Mouse (Mus musculus): ENCODE measurements around the gene Ccdc65. TPM values are rescaled to one million over a fixed set of nuclear protein-coding genes. Genes with fewer than 3 reads are reported as not detected.

The Ccdc65 gene
- polyA plus RNA-seq, 1 experiment from 2014 or later = 0.57 TPM

DNA sequence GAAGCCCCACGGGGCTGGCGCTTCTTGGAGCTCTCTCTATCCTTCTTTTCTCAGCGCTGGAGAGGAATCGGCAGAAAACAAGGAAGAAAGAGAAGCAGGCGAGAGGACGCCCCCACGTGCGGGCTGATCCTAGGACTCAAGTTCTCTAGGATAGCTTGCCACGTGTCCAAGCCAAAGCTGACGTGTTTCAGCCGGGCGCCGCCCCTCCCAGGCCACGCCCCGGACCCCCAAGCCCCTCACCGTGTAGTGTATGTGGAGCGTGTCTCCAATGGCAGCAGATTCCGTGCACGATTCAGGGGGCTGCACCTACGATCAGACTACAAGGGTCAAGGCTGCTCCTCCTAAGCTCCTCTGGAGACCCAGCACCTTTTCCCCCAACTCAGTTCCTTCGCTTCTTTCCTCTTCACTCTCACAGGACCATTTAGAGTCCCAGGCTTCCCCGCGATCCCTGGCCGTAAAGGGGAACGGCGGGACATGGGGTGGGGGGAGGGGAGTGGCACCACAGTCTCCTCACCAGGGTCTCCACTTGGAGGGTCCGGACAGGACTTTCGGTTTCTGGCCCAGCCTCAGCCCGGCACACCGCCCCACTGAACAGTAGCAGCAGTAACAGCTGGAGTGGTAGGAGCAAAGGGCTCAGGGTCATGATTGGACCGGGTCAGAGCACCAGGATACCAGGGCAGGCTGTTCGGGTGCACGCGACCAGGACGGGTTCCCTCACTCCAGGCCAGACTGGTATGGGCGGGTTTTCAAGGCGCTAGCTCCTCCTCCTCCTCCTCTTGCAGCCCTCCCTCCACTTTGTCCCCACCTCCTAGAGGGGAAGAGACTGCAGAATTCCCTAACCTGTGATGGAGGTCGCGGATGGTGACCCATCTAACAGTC is 19.7 kb downstream of the Ccdc65 start, which contains the start of gene Fkbp11:
TSS of gene Fkbp11 (minus strand) at position 756 of the 879 bp plus-strand sequence.
- DNase-seq (ENCODE audit: low spot score) (peak; percentile 78), ATAC-seq (replicated peaks; ENCODE audit: low FRiP score, low TSS enrichment, low read depth) (peak; percentile 78)
- Histone ChIP-seq H3K27me3 (replicated peaks; ENCODE audit: control insufficient read depth, insufficient read depth, low read length) (0 out of 2 replicates have a peak, but pooled peaks cover 8% of the 10 kb centered on the region), H3K4me3 (ENCODE audit: low read depth, low read length) (peak within 1 kb of the TSS; percentile 62), H3K4me2 (ENCODE audit: low read length) (peak within 1 kb of the TSS; percentile 83), H3K27ac (ENCODE audit: low read depth) (no peak within 1 kb of the TSS), H3K4me1 (replicated peaks; ENCODE audit: control insufficient read depth, insufficient read depth, low read length) (peaks cover 15% of the 10 kb centered on the region), H3K9ac (ENCODE audit: low read length) (peak within 1 kb of the TSS; percentile 53), H3K9me3 (ENCODE audit: control insufficient read depth, low read length) (no peaks in the 10 kb centered on the region), H3K36me3 (ENCODE audit: control insufficient read depth, insufficient read depth, low read length) (no peaks in the 10 kb centered on the region)
- under 1% methylated on average over 39 of the region's 39 CpGs for WGBS

DNA sequence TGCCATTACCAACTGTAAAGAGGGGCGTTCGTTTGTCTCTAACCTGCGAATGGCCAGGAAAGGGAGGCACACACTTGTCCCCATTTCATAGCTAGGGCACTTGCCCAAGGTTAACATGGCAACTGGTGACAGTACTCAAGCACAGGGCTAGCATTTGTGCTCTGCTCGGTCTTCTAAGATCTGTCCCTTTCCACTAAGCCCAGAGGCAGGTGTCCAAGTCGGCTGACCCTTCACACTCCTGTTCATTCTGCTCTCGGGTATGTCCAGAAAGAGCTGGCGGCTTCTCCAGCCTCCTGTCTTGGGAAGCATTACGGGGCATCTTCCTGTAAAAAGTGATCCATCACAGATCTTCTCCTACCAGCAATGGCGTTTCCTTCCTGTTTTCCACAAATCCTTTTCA is 20.4 kb downstream of the Ccdc65 start:
- Histone ChIP-seq H3K9ac (ENCODE audit: low read length) (no peak overlapping the region), H3K4me2 (ENCODE audit: low read length) (peak overlapping the region; percentile 83), H3K27me3 (replicated peaks; ENCODE audit: control insufficient read depth, insufficient read depth, low read length) (0 out of 2 replicates have a peak, but pooled peaks cover 6% of the 10 kb centered on the region), H3K9me3 (ENCODE audit: control insufficient read depth, low read length) (no peaks in the 10 kb centered on the region), H3K4me3 (ENCODE audit: low read depth, low read length) (0 out of 2 replicates have a peak overlapping the region, but pooled peaks have one; percentile 62), H3K27ac (ENCODE audit: low read depth) (no peak overlapping the region), H3K4me1 (replicated peaks; ENCODE audit: control insufficient read depth, insufficient read depth, low read length) (peaks cover 15% of the 10 kb centered on the region), H3K36me3 (ENCODE audit: control insufficient read depth, insufficient read depth, low read length) (no peaks in the 10 kb centered on the region)
- 25% methylated on average over 9 of the region's 9 CpGs for WGBS
- no peak for ATAC-seq (replicated peaks; ENCODE audit: low FRiP score, low TSS enrichment, low read depth)
- no peak for DNase-seq (ENCODE audit: low spot score)

DNA sequence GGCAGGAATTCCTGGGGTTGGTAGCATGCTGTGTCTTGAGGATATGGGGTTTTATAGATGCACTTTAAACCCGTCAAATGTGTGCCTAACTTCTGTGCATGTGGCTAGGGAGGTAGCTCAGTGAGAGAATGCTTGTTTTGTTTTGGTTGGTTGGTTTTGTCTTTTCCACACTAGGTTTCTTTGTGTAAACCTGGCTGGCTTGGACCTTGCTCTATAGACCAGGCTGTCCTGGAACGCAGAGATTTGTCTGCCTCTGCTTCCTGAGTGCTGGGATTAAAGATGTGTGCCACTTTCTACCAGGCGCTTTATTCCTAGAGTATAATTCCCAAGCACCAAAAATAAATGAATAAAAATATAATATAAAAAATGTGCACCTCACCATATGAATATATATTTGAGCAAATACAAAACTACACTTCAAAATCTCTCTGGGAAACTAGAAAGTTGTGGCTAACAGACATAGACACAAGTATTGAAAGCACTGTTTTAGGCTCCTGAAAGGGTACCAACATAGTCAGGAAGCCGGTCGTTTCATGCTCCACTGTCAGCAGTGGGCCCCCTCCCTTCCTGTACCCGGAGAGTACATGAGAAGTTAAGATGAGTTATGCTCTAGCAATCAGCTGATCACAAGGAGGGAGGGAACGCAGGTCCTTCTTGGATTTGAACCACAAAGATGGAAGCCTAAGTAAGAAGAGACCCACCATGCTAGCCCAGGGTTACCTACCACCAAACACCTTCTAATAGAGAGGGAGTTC is 22.0 kb downstream of the Ccdc65 start:
- no peak for ATAC-seq (replicated peaks; ENCODE audit: low FRiP score, low TSS enrichment, low read depth)
- no peaks in the 10 kb centered on the region for H3K9me3 ChIP-seq (ENCODE audit: control insufficient read depth, low read length)

DNA sequence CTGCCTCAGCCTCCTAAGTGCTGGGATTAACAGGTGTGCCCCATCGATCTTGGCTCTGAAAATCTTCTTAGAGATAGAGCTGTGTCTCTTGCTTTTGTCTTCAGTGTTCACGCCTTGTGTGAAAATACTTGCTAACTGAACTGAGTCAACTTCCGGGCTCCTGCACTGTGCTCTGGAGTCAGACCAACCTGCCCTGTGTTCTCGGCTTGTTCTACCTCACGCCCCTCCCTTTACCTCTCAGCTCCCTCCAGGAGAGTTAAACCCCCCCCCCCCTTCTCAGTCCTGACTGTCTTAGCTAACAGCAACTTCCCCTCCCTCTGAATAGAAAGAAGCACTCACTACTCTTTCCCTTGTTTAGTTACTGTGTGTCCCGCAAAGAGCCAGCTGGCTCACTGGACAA is 22.8 kb downstream of the Ccdc65 start:
- WGBS = 80% methylated on average over 6 of the region's 6 CpGs
- no peak overlapping the region for H3K27ac ChIP-seq (ENCODE audit: low read depth)
- peaks cover 2% of the 10 kb centered on the region; the same call in 1 of the 2 replicates for H3K36me3 ChIP-seq (ENCODE audit: control insufficient read depth, insufficient read depth, low read length)
- H3K9me3 ChIP-seq (ENCODE audit: control insufficient read depth, low read length) = no peaks in the 10 kb centered on the region
- no peak overlapping the region for H3K4me3 ChIP-seq (ENCODE audit: low read depth, low read length)
- ATAC-seq (replicated peaks; ENCODE audit: low FRiP score, low TSS enrichment, low read depth) (no peak), DNase-seq (ENCODE audit: low spot score) (no peak)
- H3K9ac ChIP-seq (ENCODE audit: low read length) = no peak overlapping the region
- 0 out of 2 replicates have a peak, but pooled peaks cover 5% of the 10 kb centered on the region for H3K27me3 ChIP-seq (replicated peaks; ENCODE audit: control insufficient read depth, insufficient read depth, low read length)
- no peak overlapping the region for H3K4me2 ChIP-seq (ENCODE audit: low read length)
- peaks cover 15% of the 10 kb centered on the region for H3K4me1 ChIP-seq (replicated peaks; ENCODE audit: control insufficient read depth, insufficient read depth, low read length)

More for the DNA sequence above, 22.0 kb downstream of the Ccdc65 start:
- Histone ChIP-seq H3K36me3 (ENCODE audit: control insufficient read depth, insufficient read depth, low read length) (no peaks in the 10 kb centered on the region), H3K4me3 (ENCODE audit: low read depth, low read length) (no peak overlapping the region), H3K4me2 (ENCODE audit: low read length) (no peak overlapping the region), H3K9ac (ENCODE audit: low read length) (no peak overlapping the region), H3K4me1 (replicated peaks; ENCODE audit: control insufficient read depth, insufficient read depth, low read length) (peaks cover 15% of the 10 kb centered on the region), H3K27me3 (replicated peaks; ENCODE audit: control insufficient read depth, insufficient read depth, low read length) (0 out of 2 replicates have a peak, but pooled peaks cover 5% of the 10 kb centered on the region), H3K27ac (ENCODE audit: low read depth) (no peak overlapping the region)
- WGBS = 68% methylated on average over 7 of the region's 7 CpGs
- DNase-seq (ENCODE audit: low spot score) = no peak

DNA sequence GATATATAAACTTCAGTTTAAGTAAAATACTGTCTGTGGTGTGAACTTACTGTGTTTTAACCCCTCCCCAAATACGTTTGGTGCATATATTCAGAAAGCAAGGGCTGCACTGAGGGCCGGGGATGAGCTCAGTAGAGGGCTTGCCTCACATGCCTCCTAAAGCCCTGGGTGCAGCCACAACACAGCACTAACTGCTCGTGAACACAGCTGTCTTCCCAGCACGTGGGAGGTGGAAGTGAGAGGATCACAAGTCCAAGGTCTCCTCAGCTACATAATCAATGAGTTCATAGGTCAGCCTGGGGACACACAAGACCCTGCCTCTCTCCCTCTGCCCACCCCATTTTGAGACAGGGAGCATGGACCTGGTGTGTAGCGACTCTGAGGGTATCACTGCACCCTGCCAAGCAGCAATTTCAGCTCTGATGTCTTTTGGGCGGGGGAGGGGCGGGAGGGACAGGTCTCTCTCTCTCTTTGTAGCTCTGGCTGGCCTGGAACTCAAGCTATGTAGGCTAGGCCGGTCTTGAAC is 24.1 kb downstream of the Ccdc65 start:
- DNase-seq (ENCODE audit: low spot score) = no peak
- Histone ChIP-seq H3K4me1 (replicated peaks; ENCODE audit: control insufficient read depth, insufficient read depth, low read length) (peaks cover 10% of the 10 kb centered on the region; the same call in 1 of the 2 replicates), H3K9ac (ENCODE audit: low read length) (no peak overlapping the region), H3K4me3 (ENCODE audit: low read depth, low read length) (no peak overlapping the region), H3K9me3 (ENCODE audit: control insufficient read depth, low read length) (no peaks in the 10 kb centered on the region), H3K36me3 (ENCODE audit: control insufficient read depth, insufficient read depth, low read length) (peaks cover 14% of the 10 kb centered on the region), H3K4me2 (ENCODE audit: low read length) (no peak overlapping the region), H3K27me3 (replicated peaks; ENCODE audit: control insufficient read depth, insufficient read depth, low read length) (0 out of 2 replicates have a peak, but pooled peaks cover 5% of the 10 kb centered on the region), H3K27ac (ENCODE audit: low read depth) (no peak overlapping the region)
- 57% methylated on average over 8 of the region's 8 CpGs for WGBS
- no peak for ATAC-seq (replicated peaks; ENCODE audit: low FRiP score, low TSS enrichment, low read depth)

DNA sequence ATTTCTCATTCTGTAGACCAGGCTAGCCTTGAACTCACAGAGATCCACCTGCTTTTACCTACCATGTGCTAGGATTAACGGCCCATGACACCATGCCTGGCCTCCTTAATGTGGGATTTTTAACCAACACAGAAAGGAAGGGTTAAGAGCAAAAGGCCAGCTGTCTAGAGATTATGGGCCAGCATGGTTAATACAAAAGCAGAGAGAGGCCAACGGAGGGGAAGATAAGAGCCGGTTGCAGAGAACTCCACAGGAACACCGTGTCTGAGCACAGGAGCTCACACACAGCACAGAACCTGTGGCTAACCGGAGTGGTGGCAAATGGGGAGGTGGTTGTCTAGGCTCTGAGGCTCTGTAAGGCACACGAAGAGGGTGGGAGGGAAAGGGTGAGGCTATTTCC is 25.4 kb downstream of the Ccdc65 start:
- Histone ChIP-seq H3K27ac (ENCODE audit: low read depth) (no peak overlapping the region), H3K4me2 (ENCODE audit: low read length) (no peak overlapping the region), H3K36me3 (ENCODE audit: control insufficient read depth, insufficient read depth, low read length) (peaks cover 21% of the 10 kb centered on the region), H3K9me3 (ENCODE audit: control insufficient read depth, low read length) (no peaks in the 10 kb centered on the region), H3K27me3 (replicated peaks; ENCODE audit: control insufficient read depth, insufficient read depth, low read length) (0 out of 2 replicates have a peak, but pooled peaks cover 5% of the 10 kb centered on the region), H3K9ac (ENCODE audit: low read length) (no peak overlapping the region), H3K4me3 (ENCODE audit: low read depth, low read length) (no peak overlapping the region), H3K4me1 (replicated peaks; ENCODE audit: control insufficient read depth, insufficient read depth, low read length) (0 out of 2 replicates have a peak, but pooled peaks cover 6% of the 10 kb centered on the region)
- WGBS = 64% methylated on average over 6 of the region's 6 CpGs
- ATAC-seq (replicated peaks; ENCODE audit: low FRiP score, low TSS enrichment, low read depth) (no peak), DNase-seq (ENCODE audit: low spot score) (no peak)

DNA sequence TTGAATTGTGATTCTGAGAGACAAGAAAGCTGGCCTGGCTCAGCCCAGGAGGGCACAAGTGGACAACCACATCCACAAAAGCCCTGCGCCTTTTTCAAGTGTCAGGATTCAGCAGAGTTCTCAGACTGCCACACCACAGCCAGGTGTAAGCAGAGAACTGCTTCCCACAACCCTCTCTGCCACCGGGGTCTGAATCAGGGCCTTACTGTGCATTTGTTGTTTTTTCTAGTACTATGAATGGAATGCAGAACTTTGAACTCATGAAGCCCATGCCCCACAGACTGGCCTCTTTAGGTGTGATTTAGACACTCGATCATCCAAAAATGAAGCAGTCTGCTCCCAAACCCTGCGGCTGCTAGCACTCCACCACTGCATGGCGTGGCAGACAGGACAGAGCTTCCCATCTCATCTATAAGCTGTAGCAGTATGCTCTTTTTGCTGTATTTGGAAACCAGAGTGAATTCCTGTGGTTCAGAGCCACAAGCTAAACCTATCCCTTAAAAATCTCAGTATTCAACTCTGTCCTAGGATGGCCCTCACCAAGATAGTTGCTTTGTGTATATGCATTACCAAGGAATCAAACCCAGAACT is 26.1 kb downstream of the Ccdc65 start:
- H3K9me3 ChIP-seq (ENCODE audit: control insufficient read depth, low read length) = no peaks in the 10 kb centered on the region
- DNase-seq (ENCODE audit: low spot score) = no peak
- no peak overlapping the region for H3K4me2 ChIP-seq (ENCODE audit: low read length)
- H3K27me3 ChIP-seq (replicated peaks; ENCODE audit: control insufficient read depth, insufficient read depth, low read length) = 0 out of 2 replicates have a peak, but pooled peaks cover 3% of the 10 kb centered on the region
- H3K4me3 ChIP-seq (ENCODE audit: low read depth, low read length) = no peak overlapping the region
- H3K36me3 ChIP-seq (ENCODE audit: control insufficient read depth, insufficient read depth, low read length) = peaks cover 27% of the 10 kb centered on the region
- no peak overlapping the region for H3K27ac ChIP-seq (ENCODE audit: low read depth)
- no peak for ATAC-seq (replicated peaks; ENCODE audit: low FRiP score, low TSS enrichment, low read depth)
- WGBS = 72% methylated on average over 5 of the region's 5 CpGs
- no peak overlapping the region for H3K9ac ChIP-seq (ENCODE audit: low read length)
- H3K4me1 ChIP-seq (replicated peaks; ENCODE audit: control insufficient read depth, insufficient read depth, low read length) = 0 out of 2 replicates have a peak, but pooled peaks cover 4% of the 10 kb centered on the region

DNA sequence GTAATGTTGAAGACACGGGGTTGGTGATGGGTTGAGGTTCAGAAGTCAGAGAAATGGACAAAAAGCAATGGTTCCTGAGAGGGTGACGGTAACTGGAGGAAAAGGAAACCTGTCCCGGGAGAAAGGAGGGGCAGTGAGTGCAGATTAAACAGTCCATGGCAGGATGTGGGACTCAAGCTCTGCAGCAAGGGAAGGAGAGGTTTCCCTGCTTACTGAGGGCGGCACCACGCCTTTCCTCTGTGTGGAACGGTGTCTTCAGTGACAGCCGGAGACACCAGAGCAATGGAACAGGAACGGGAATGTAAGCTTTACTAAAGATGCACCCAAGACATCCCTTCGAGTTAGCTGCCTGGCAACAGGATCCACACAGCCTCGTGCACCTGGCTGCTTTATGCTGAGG is 28.5 kb downstream of the Ccdc65 start:
- peaks cover 52% of the 10 kb centered on the region for H3K36me3 ChIP-seq (ENCODE audit: control insufficient read depth, insufficient read depth, low read length)
- WGBS = 86% methylated on average over 10 of the region's 10 CpGs

More for the DNA sequence above, 28.5 kb downstream of the Ccdc65 start:
- Histone ChIP-seq H3K27ac (ENCODE audit: low read depth) (no peak overlapping the region), H3K9me3 (ENCODE audit: control insufficient read depth, low read length) (no peaks in the 10 kb centered on the region), H3K9ac (ENCODE audit: low read length) (no peak overlapping the region), H3K4me2 (ENCODE audit: low read length) (no peak overlapping the region), H3K27me3 (replicated peaks; ENCODE audit: control insufficient read depth, insufficient read depth, low read length) (no peaks in the 10 kb centered on the region), H3K4me3 (ENCODE audit: low read depth, low read length) (no peak overlapping the region), H3K4me1 (replicated peaks; ENCODE audit: control insufficient read depth, insufficient read depth, low read length) (0 out of 2 replicates have a peak, but pooled peaks cover 4% of the 10 kb centered on the region)
- ATAC-seq (replicated peaks; ENCODE audit: low FRiP score, low TSS enrichment, low read depth) (no peak), DNase-seq (ENCODE audit: low spot score) (no peak)

Data from intestine, embryonic 14.5 days (tissue).